Mouse (Mus musculus) lung, postnatal 0 days (tissue): ENCODE measurements around the gene Phip.

Source experiments
- CTCF ChIP-seq: IDR thresholded peaks from 2 replicates; pipeline ENCODE4 v1.5.1; 2016; ENCODE audit warnings: antibody characterized with exemption, mild to moderate bottlenecking
- EP300 ChIP-seq: IDR thresholded peaks from 2 replicates; pipeline ENCODE4 v1.6.1; 2016; ENCODE audit warnings: antibody characterized with exemption, mild to moderate bottlenecking, control low read depth

DNA sequence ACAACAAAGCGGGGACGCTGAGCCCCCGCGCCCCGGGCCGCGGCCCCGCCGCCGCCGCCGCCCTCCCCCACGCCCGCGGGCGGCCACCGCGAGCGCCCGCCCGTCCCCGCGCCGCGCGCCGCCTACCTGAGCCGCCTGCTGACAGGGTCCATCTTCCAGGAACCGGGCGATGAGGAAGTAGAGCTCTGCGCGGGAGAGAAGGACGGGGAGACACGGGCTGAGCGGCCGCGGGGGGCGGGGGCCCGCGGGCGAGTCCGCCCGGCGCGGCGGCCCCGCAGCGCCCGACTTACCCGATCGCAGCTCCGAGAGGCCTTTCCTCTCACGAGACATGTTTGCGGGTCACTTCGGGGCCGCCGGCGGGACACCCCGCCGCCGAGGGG lies 364 bp downstream of the Phip start:
- no peak for TF ChIP-seq CTCF
- TF ChIP-seq EP300: no peak
